Mouse (Mus musculus): ENCODE results near the gene Sytl4.
A peak's percentile ranks its signal among the peaks of the same experiment; 100 is the strongest.

Gene Sytl4

GRCm38 (mm10) chrX:133981231-133982002, at the start of gene Sytl4:
Gene Sytl4 (minus strand): TSS chrX:133981812.
- no peak for DNase-seq

- DNase-seq, result no peak
Measured at GRCm38 (mm10) chrX:134020664-134021063, 39.1 kb upstream of the Sytl4 start.

- DNase-seq, result peak; percentile 56
Measured at GRCm38 (mm10) chrX:134019005-134019404, 37.4 kb upstream of the Sytl4 start.

GRCm38 (mm10) chrX:133995866-133996265, 14.3 kb upstream of the Sytl4 start:
- no peak for DNase-seq

- DNase-seq, result no peak
Measured at GRCm38 (mm10) chrX:133964615-133965014, 17.0 kb downstream of the Sytl4 start.

GRCm38 (mm10) chrX:133960617-133961016, 21.0 kb downstream of the Sytl4 start:
- DNase-seq, result no peak

- DNase-seq, result no peak
Measured at GRCm38 (mm10) chrX:133954661-133955060, 27.0 kb downstream of the Sytl4 start.

GRCm38 (mm10) chrX:133947427-133947826, 34.2 kb downstream of the Sytl4 start:
- DNase-seq, result peak; percentile 14

GRCm38 (mm10) chrX:133939561-133939960, 42.1 kb downstream of the Sytl4 start:
- DNase-seq, result no peak

GRCm38 (mm10) chrX:133936605-133937225, 44.9 kb downstream of the Sytl4 start:
- no peak for DNase-seq

- DNase-seq, result peak; percentile 3
Measured at GRCm38 (mm10) chrX:133931302-133932013, 50.2 kb downstream of the Sytl4 start.

GRCm38 (mm10) chrX:133926760-133927159, 54.9 kb downstream of the Sytl4 start:
- DNase-seq, result no peak

- no peak for DNase-seq
Measured at GRCm38 (mm10) chrX:133921187-133921586, 60.4 kb downstream of the Sytl4 start.

GRCm38 (mm10) chrX:133914219-133914618, 67.4 kb downstream of the Sytl4 start:
- DNase-seq, result no peak

- no peak for DNase-seq
Measured at GRCm38 (mm10) chrX:133913006-133913405, 68.6 kb downstream of the Sytl4 start.

- no peak for DNase-seq
Measured at GRCm38 (mm10) chrX:133911397-133912103, 70.1 kb downstream of the Sytl4 start.

- DNase-seq, result no peak
Measured at GRCm38 (mm10) chrX:133908261-133908660, 73.4 kb downstream of the Sytl4 start, which contains the start of gene Srpx2. Gene Srpx2 (plus strand): TSS chrX:133908426.

- peak; percentile 69 for DNase-seq
Measured at GRCm38 (mm10) chrX:133898014-133898542, 83.5 kb downstream of the Sytl4 start, which contains the start of gene Tspan6. Gene Tspan6 (minus strand): TSS chrX:133898429.

- DNase-seq, result no peak
Measured at GRCm38 (mm10) chrX:133888111-133888510, 93.5 kb downstream of the Sytl4 start.

- no peak for DNase-seq
Measured at GRCm38 (mm10) chrX:133887308-133887707, 94.3 kb downstream of the Sytl4 start.

Data from layer of hippocampus, adult 9-11 months (tissue).